Mouse (Mus musculus): Measurements from ENCODE around the gene Gm13279.
"Not testable (repeated sequence)": the region's sequence is repeated elsewhere in the genome, so short reads cannot be mapped to it uniquely, and the experiment has no call there.

Gm13279 gene

GRCm38 (mm10) chr4:88797097-88797496, at the start of gene Gm13279:
Gm13279 (plus strand) TSS chr4:88797397.
- DNase-seq (ENCODE audit: low spot score), result not testable (repeated sequence)

GRCm38 (mm10) chr4:88749926-88750325, 47.3 kb upstream of the Gm13279 start:
- DNase-seq (ENCODE audit: low spot score), result no peak

GRCm38 (mm10) chr4:88754818-88755340, 42.3 kb upstream of the Gm13279 start, which contains the start of gene Gm13271:
Gm13271 (plus strand) TSS chr4:88754868.
- not testable (repeated sequence) for DNase-seq (ENCODE audit: low spot score)

- DNase-seq (ENCODE audit: low spot score), result not testable (repeated sequence)
Measured at GRCm38 (mm10) chr4:88756581-88757513, 40.4 kb upstream of the Gm13279 start.

GRCm38 (mm10) chr4:88757628-88758031, 39.6 kb upstream of the Gm13279 start:
- not testable (repeated sequence) for DNase-seq (ENCODE audit: low spot score)

- DNase-seq (ENCODE audit: low spot score), result not testable (repeated sequence)
Measured at GRCm38 (mm10) chr4:88758751-88759150, 38.4 kb upstream of the Gm13279 start.

GRCm38 (mm10) chr4:88759610-88760268, 37.5 kb upstream of the Gm13279 start, which contains the start of gene Gm13283:
Gm13283 (plus strand) TSS chr4:88760119.
- DNase-seq (ENCODE audit: low spot score), result not testable (repeated sequence)

- not testable (repeated sequence) for DNase-seq (ENCODE audit: low spot score)
Measured at GRCm38 (mm10) chr4:88760431-88760830, 36.8 kb upstream of the Gm13279 start.

GRCm38 (mm10) chr4:88761776-88762175, 35.4 kb upstream of the Gm13279 start:
- DNase-seq (ENCODE audit: low spot score), result not testable (repeated sequence)

- DNase-seq (ENCODE audit: low spot score), result not testable (repeated sequence)
Measured at GRCm38 (mm10) chr4:88762341-88762740, 34.9 kb upstream of the Gm13279 start.

- peak; percentile 29 for DNase-seq (ENCODE audit: low spot score)
Measured at GRCm38 (mm10) chr4:88763384-88764018, 33.7 kb upstream of the Gm13279 start.

- DNase-seq (ENCODE audit: low spot score), result not testable (repeated sequence)
Measured at GRCm38 (mm10) chr4:88773534-88773933, 23.7 kb upstream of the Gm13279 start, which contains the start of gene Gm13290. Gm13290 (plus strand) TSS chr4:88773834.

GRCm38 (mm10) chr4:88776622-88777021, 20.6 kb upstream of the Gm13279 start, which contains the start of gene Gm13289:
Gm13289 (plus strand) TSS chr4:88776922.
- not testable (repeated sequence) for DNase-seq (ENCODE audit: low spot score)

- DNase-seq (ENCODE audit: low spot score), result not testable (repeated sequence)
Measured at GRCm38 (mm10) chr4:88779550-88779949, 17.6 kb upstream of the Gm13279 start, which contains the start of gene Gm13272. Gm13272 (plus strand) TSS chr4:88779850.

GRCm38 (mm10) chr4:88780320-88780719, 16.9 kb upstream of the Gm13279 start:
- not testable (repeated sequence) for DNase-seq (ENCODE audit: low spot score)

GRCm38 (mm10) chr4:88781831-88782230, 15.4 kb upstream of the Gm13279 start, which contains the start of gene Ifnz:
Ifnz (plus strand) TSS chr4:88782131.
- DNase-seq (ENCODE audit: low spot score), result not testable (repeated sequence)

- DNase-seq (ENCODE audit: low spot score), result not testable (repeated sequence)
Measured at GRCm38 (mm10) chr4:88782335-88782734, 14.9 kb upstream of the Gm13279 start.

- DNase-seq (ENCODE audit: low spot score), result not testable (repeated sequence)
Measured at GRCm38 (mm10) chr4:88785409-88785808, 11.8 kb upstream of the Gm13279 start, which contains the start of gene Gm13276. Gm13276 (plus strand) TSS chr4:88785709.

- DNase-seq (ENCODE audit: low spot score), result not testable (repeated sequence)
Measured at GRCm38 (mm10) chr4:88788402-88788801, 8.8 kb upstream of the Gm13279 start, which contains the start of gene Gm13277. Gm13277 (plus strand) TSS chr4:88788632.

- not testable (repeated sequence) for DNase-seq (ENCODE audit: low spot score)
Measured at GRCm38 (mm10) chr4:88791250-88791649, 5.9 kb upstream of the Gm13279 start, which contains the start of gene Gm13278. Gm13278 (plus strand) TSS chr4:88791550.
